Mouse (Mus musculus) gastrocnemius, adult 2 months (tissue): ENCODE results near the gene Pcdh20. TPM values are rescaled to one million over a fixed set of nuclear protein-coding genes. Genes with fewer than 3 reads are reported as not detected.

ENCODE experiments used
- DNase-seq: peaks from one replicate; pipeline ENCODE4 v3.0.0; 2022
- H3K27ac ChIP-seq: fragments of 200-600 bp; 2 replicates; pipeline ENCODE4 v1.8.1; 2022; ENCODE audit warnings: mild to moderate bottlenecking
- H3K4me3 ChIP-seq: fragments of 200-600 bp; 2 replicates; pipeline ENCODE4 v1.8.1; 2022; ENCODE audit warnings: mild to moderate bottlenecking, moderate library complexity
- CTCF ChIP-seq: fragments of 200-600 bp; IDR thresholded peaks from 2 replicates; pipeline ENCODE4 v1.8.1; 2022; ENCODE audit warnings: antibody characterized with exemption, mild to moderate bottlenecking, moderate library complexity
- intact Hi-C: fragments of 180-260 bp; cut with DNase I; formaldehyde crosslinking; loops from one replicate; pipeline ENCODE4 v1.15.1; 2025
- long read RNA-seq, 2 experiments: library from polyadenylated mRNA; stranded (forward); transcript quantifications; one replicate each; pipeline ENCODE4 v2.0.0; 2021
- total RNA-seq, 2 experiments: library from RNA; stranded (reverse); gene quantifications; 2 replicates each; pipeline ENCODE4 v1.2.3; 2021

Gene Pcdh20
- total RNA-seq, result under 1 TPM; 0.33 to 0.78 TPM
- long read RNA-seq, experiment 1, partial matches to known transcripts, result 0 of 1 reads
- long read RNA-seq, experiment 1, other reads (novel, unspliced or antisense), result 0 of 1 reads
- long read RNA-seq, experiment 2, result 0 reads

- DNase-seq, result peak; percentile 39
- no peak within 1 kb of the TSS for H3K27ac ChIP-seq
- intact Hi-C loops, result no loop called here
- peak within 1 kb of the TSS; percentile 62 for H3K4me3 ChIP-seq
- no peak for TF ChIP-seq CTCF
Observed at GRCm38 (mm10) chr14:88470495-88471434, at the start of gene Pcdh20. Gene Pcdh20, minus strand, starts transcription at chr14:88471396.

GRCm38 (mm10) chr14:88479909-88480308 lies 8.7 kb upstream of the Pcdh20 start:
- intact Hi-C loops, result no loop called here
- TF ChIP-seq CTCF, result peak; percentile 39
- DNase-seq, result no peak
- no peak overlapping the region for H3K27ac ChIP-seq
- no peak overlapping the region for H3K4me3 ChIP-seq

GRCm38 (mm10) chr14:88469956-88470355 lies 1.2 kb downstream of the Pcdh20 start:
- intact Hi-C loops, result no loop called here
- Histone ChIP-seq H3K27ac (no peak overlapping the region), H3K4me3 (peak overlapping the region; percentile 62)
- no peak for DNase-seq
- TF ChIP-seq CTCF, result no peak

- Histone ChIP-seq H3K27ac (no peak overlapping the region), H3K4me3 (peak overlapping the region; percentile 62)
- intact Hi-C loops, result no loop called here
- no peak for TF ChIP-seq CTCF
- DNase-seq, result peak; percentile 15
Observed at GRCm38 (mm10) chr14:88469361-88469760, 1.8 kb downstream of the Pcdh20 start.

GRCm38 (mm10) chr14:88466416-88466815 lies 4.8 kb downstream of the Pcdh20 start:
- DNase-seq, result no peak
- H3K4me3 ChIP-seq, result peak overlapping the region; percentile 28; the same call in 1 of the 2 replicates
- peak; percentile 45 for TF ChIP-seq CTCF
- intact Hi-C loops, result no loop called here
- no peak overlapping the region for H3K27ac ChIP-seq

GRCm38 (mm10) chr14:88464356-88464755 lies 6.8 kb downstream of the Pcdh20 start:
- no peak for DNase-seq
- Histone ChIP-seq H3K4me3 (no peak overlapping the region), H3K27ac (no peak overlapping the region)
- TF ChIP-seq CTCF, result no peak
- intact Hi-C loops, result no loop called here

- Histone ChIP-seq H3K4me3 (no peak overlapping the region), H3K27ac (no peak overlapping the region)
- TF ChIP-seq CTCF, result no peak
- DNase-seq, result no peak
- intact Hi-C loops, result no loop called here
Observed at GRCm38 (mm10) chr14:88463357-88463756, 7.8 kb downstream of the Pcdh20 start.

GRCm38 (mm10) chr14:88462944-88463343 lies 8.3 kb downstream of the Pcdh20 start:
- no peak for TF ChIP-seq CTCF
- intact Hi-C loops, result no loop called here
- no peak for DNase-seq
- no peak overlapping the region for H3K27ac ChIP-seq
- no peak overlapping the region for H3K4me3 ChIP-seq

GRCm38 (mm10) chr14:88460705-88461104 lies 10.5 kb downstream of the Pcdh20 start:
- no peak overlapping the region for H3K27ac ChIP-seq
- no peak for TF ChIP-seq CTCF
- no peak for DNase-seq
- intact Hi-C loops, result no loop called here
- no peak overlapping the region for H3K4me3 ChIP-seq

- DNase-seq, result no peak
- no peak overlapping the region for H3K27ac ChIP-seq
- no peak overlapping the region for H3K4me3 ChIP-seq
- TF ChIP-seq CTCF, result no peak
- intact Hi-C loops, result no loop called here
Observed at GRCm38 (mm10) chr14:88443304-88443703, 27.9 kb downstream of the Pcdh20 start.

- no peak for DNase-seq
- no peak overlapping the region for H3K4me3 ChIP-seq
- no peak overlapping the region for H3K27ac ChIP-seq
- intact Hi-C loops, result no loop called here
- TF ChIP-seq CTCF, result no peak
Observed at GRCm38 (mm10) chr14:88429393-88429792, 41.8 kb downstream of the Pcdh20 start.

- DNase-seq, result no peak
- TF ChIP-seq CTCF, result no peak
- H3K4me3 ChIP-seq, result no peak overlapping the region
- no peak overlapping the region for H3K27ac ChIP-seq
- intact Hi-C loops, result no loop called here
Observed at GRCm38 (mm10) chr14:88427370-88427769, 43.8 kb downstream of the Pcdh20 start.
